Mouse (Mus musculus) MN1 (cell line): ENCODE data around the gene Lrr1.
"Not testable (repeated sequence)": the region's sequence is repeated elsewhere in the genome, so short reads cannot be mapped to it uniquely, and the experiment has no call there.

Source experiments
- DNase-seq: peaks from one replicate; pipeline ENCODE4 v3.0.0-alpha.2; 2016; ENCODE audit warnings: low spot score

Gene Lrr1

GRCm38 (mm10) chr12:69164904-69165303 is 3.7 kb upstream of the Lrr1 start:
- no peak for DNase-seq

GRCm38 (mm10) chr12:69166861-69167581 is 1.6 kb upstream of the Lrr1 start:
- not testable (repeated sequence) for DNase-seq

- DNase-seq: no peak
Measured at GRCm38 (mm10) chr12:69167656-69168460, 756 bp upstream of the Lrr1 start.

GRCm38 (mm10) chr12:69171307-69171706 is 2.7 kb downstream of the Lrr1 start:
- no peak for DNase-seq

- no peak for DNase-seq
Measured at GRCm38 (mm10) chr12:69175975-69176374, 7.4 kb downstream of the Lrr1 start.

GRCm38 (mm10) chr12:69177526-69177925 is 8.9 kb downstream of the Lrr1 start:
- no peak for DNase-seq

- no peak for DNase-seq
Measured at GRCm38 (mm10) chr12:69179371-69179770, 10.8 kb downstream of the Lrr1 start.

- DNase-seq: no peak
Measured at GRCm38 (mm10) chr12:69181800-69182199, 13.2 kb downstream of the Lrr1 start.

- peak; percentile 100 for DNase-seq
Measured at GRCm38 (mm10) chr12:69183583-69184308, 15.1 kb downstream of the Lrr1 start, which contains the start of the genes Rpl36al and Mgat2. Gene Rpl36al, minus strand, starts transcription at chr12:69184083. Gene Mgat2, plus strand, starts transcription at chr12:69184157.

- peak; percentile 64 for DNase-seq
Measured at GRCm38 (mm10) chr12:69184342-69185295, 16.0 kb downstream of the Lrr1 start.

- DNase-seq: no peak
Measured at GRCm38 (mm10) chr12:69185371-69185770, 16.8 kb downstream of the Lrr1 start.

GRCm38 (mm10) chr12:69186811-69187471 is 18.3 kb downstream of the Lrr1 start:
- no peak for DNase-seq

- DNase-seq: no peak
Measured at GRCm38 (mm10) chr12:69190074-69190473, 21.5 kb downstream of the Lrr1 start.

GRCm38 (mm10) chr12:69190522-69190921 is 21.9 kb downstream of the Lrr1 start:
- DNase-seq: no peak

GRCm38 (mm10) chr12:69191396-69191795 is 22.8 kb downstream of the Lrr1 start:
- DNase-seq: no peak

- no peak for DNase-seq
Measured at GRCm38 (mm10) chr12:69192637-69193036, 24.0 kb downstream of the Lrr1 start.

- DNase-seq: peak; percentile 95
Measured at GRCm38 (mm10) chr12:69196444-69197377, 28.1 kb downstream of the Lrr1 start, which contains the start of gene Gm49383. Gene Gm49383, minus strand, starts transcription at chr12:69197104.

- peak; percentile 83 for DNase-seq
Measured at GRCm38 (mm10) chr12:69197378-69198163, 29.0 kb downstream of the Lrr1 start.

- peak; percentile 96 for DNase-seq
Measured at GRCm38 (mm10) chr12:69198164-69198535, 29.5 kb downstream of the Lrr1 start, which contains the start of gene Dnaaf2. Gene Dnaaf2, minus strand, starts transcription at chr12:69198429.
